Mouse (Mus musculus): ENCODE data around the gene Ap1ar. TPM values are rescaled to one million over a fixed set of nuclear protein-coding genes. Genes with fewer than 3 reads are reported as not detected.
"Not testable (repeated sequence)": the region's sequence is repeated elsewhere in the genome, so short reads cannot be mapped to it uniquely, and the experiment has no call there.

Gene Ap1ar
- polyA plus RNA-seq, 1 experiment from 2014 or later: 24.0 TPM

GRCm38 (mm10) chr3:127795762-127796161 lies 41.6 kb downstream of the Ap1ar start:
- Histone ChIP-seq H3K27ac (no peak overlapping the region), H3K79me2 (ENCODE audit: inconsistent target) (peaks cover 77% of the 10 kb centered on the region), H3K4me3 (ENCODE audit: inconsistent target) (no peak overlapping the region), H3K36me3 (ENCODE audit: inconsistent target) (peaks cover 43% of the 10 kb centered on the region)
- 100% methylated on average over 3 of the region's 3 CpGs for WGBS (ENCODE audit: missing documents)

- Histone ChIP-seq H3K4me3 (ENCODE audit: inconsistent target) (peak overlapping the region; percentile 98), H3K27ac (peak overlapping the region; percentile 99), H3K36me3 (ENCODE audit: inconsistent target) (peaks cover 30% of the 10 kb centered on the region), H3K79me2 (ENCODE audit: inconsistent target) (peaks cover 99% of the 10 kb centered on the region)
- 27% methylated on average over 7 of the region's 7 CpGs for WGBS (ENCODE audit: missing documents)
These were observed 44.3 kb downstream of the Ap1ar start for GRCm38 (mm10) chr3:127793022-127793421.

GRCm38 (mm10) chr3:127791595-127792561 lies 45.4 kb downstream of the Ap1ar start:
- WGBS (ENCODE audit: missing documents): 13% methylated on average over 4 of the region's 4 CpGs
- H3K4me3 ChIP-seq (ENCODE audit: inconsistent target): peak overlapping the region; percentile 98
- H3K36me3 ChIP-seq (ENCODE audit: inconsistent target): peaks cover 19% of the 10 kb centered on the region
- peak overlapping the region; percentile 99 for H3K27ac ChIP-seq
- H3K79me2 ChIP-seq (ENCODE audit: inconsistent target): peaks cover 91% of the 10 kb centered on the region

DNA sequence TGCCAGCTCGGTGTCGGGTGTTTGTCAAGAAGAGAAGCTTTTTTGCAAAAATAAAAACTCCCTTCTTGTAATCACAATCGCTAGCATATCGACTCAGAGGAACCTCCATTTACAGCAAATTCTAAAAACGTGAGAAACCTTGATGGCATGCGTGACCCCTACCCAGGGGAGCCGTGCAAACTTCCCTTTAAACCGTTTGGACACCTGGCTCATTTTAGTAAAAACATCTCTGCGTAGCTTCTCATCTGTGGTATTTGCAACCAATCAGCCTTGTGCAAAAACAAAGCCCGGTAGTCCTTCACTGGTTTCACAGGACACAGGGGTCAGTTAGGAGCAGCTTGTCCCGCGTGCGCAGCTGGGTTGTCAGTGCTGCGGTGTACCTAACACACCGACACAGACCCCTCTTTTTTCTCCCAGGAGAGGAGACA lies 46.3 kb downstream of the Ap1ar start:
- peak overlapping the region; percentile 98 for H3K4me3 ChIP-seq (ENCODE audit: inconsistent target)
- WGBS (ENCODE audit: missing documents): 0% methylated on average over 15 of the region's 15 CpGs
- peaks cover 89% of the 10 kb centered on the region for H3K79me2 ChIP-seq (ENCODE audit: inconsistent target)
- peaks cover 13% of the 10 kb centered on the region; the same call in 1 of the 2 replicates for H3K36me3 ChIP-seq (ENCODE audit: inconsistent target)
- peak overlapping the region; percentile 99 for H3K27ac ChIP-seq

GRCm38 (mm10) chr3:127790234-127791055 lies 46.9 kb downstream of the Ap1ar start:
- Histone ChIP-seq H3K79me2 (ENCODE audit: inconsistent target) (peaks cover 88% of the 10 kb centered on the region), H3K27ac (peak overlapping the region; percentile 99), H3K36me3 (ENCODE audit: inconsistent target) (peaks cover 13% of the 10 kb centered on the region; the same call in 1 of the 2 replicates), H3K4me3 (ENCODE audit: inconsistent target) (peak overlapping the region; percentile 98)
- WGBS (ENCODE audit: missing documents): 0% methylated on average over 34 of the region's 36 CpGs

DNA sequence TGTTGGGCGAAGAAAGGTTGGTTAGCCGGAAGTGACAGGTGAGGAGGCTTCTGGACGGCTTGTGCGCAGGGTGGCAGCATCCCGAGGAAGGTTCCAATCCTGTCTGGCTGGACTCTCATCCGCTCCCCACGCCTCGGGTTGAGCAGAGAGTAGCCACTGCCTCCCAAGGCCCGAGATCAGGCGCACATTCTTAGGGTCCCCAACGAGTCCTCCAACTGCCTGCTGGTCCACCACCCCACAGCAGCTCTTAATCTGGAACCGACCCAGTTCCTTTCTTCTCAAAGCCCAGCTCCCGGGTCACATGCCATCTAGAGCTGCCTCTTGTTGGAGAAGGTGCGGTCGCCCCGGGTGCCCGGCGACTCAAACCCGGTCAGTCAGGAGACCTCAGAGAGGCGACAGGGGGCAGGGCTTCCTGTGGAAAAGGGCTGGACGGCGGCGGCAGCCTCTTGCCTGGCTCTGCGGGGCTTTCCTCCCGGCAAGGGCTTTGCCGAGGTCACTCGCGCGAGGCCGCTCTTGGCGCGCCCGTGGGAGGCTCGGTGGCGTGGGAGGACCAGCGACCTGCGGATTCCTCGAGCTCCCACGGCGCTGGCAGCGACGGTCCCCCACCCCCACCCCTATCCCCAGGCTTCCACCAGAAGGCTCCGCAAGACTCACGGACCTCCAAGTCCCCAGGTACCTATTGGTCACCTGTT lies 47.7 kb downstream of the Ap1ar start, which contains the start of gene Tifa:
TSS of gene Tifa (plus strand) at position 306 of the 692 bp plus-strand sequence.
- Histone ChIP-seq H3K36me3 (ENCODE audit: inconsistent target) (peaks cover 9% of the 10 kb centered on the region; the same call in 1 of the 2 replicates), H3K79me2 (ENCODE audit: inconsistent target) (peaks cover 81% of the 10 kb centered on the region), H3K27ac (peak within 1 kb of the TSS; percentile 99), H3K4me3 (ENCODE audit: inconsistent target) (peak within 1 kb of the TSS; percentile 98)
- 2% methylated on average over 44 of the region's 44 CpGs for WGBS (ENCODE audit: missing documents)

- peak overlapping the region; percentile 98 for H3K4me3 ChIP-seq (ENCODE audit: inconsistent target)
- peak overlapping the region; percentile 99 for H3K27ac ChIP-seq
- H3K79me2 ChIP-seq (ENCODE audit: inconsistent target): peaks cover 73% of the 10 kb centered on the region
- peaks cover 1% of the 10 kb centered on the region; the same call in 1 of the 2 replicates for H3K36me3 ChIP-seq (ENCODE audit: inconsistent target)
- 77% methylated on average over 8 of the region's 8 CpGs for WGBS (ENCODE audit: missing documents)
These were observed 48.4 kb downstream of the Ap1ar start for GRCm38 (mm10) chr3:127788919-127789318.

DNA sequence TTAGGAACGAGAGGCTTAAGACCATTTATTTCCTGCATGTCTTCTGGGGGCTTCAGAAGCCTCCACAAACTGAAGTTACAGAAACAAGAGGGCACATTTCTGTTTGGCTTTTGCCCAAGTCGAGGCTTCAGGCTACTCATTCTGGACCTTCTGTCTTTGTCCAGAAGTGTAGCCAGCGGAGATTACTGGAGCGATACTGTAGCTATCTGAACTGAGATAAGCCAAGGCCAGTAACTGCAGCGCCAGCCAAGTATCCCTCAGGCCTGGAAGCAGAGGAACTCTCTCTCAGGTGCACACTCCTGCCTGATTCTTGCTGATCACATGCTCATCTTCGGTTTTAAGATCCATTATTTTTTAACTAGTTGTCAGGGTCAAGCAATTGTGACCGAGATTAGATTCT lies 49.3 kb downstream of the Ap1ar start:
- H3K4me3 ChIP-seq (ENCODE audit: inconsistent target): peak overlapping the region; percentile 98
- 66% methylated on average over 7 of the region's 7 CpGs for WGBS (ENCODE audit: missing documents)
- H3K36me3 ChIP-seq (ENCODE audit: inconsistent target): no peaks in the 10 kb centered on the region
- H3K79me2 ChIP-seq (ENCODE audit: inconsistent target): peaks cover 64% of the 10 kb centered on the region
- H3K27ac ChIP-seq: peak overlapping the region; percentile 99

GRCm38 (mm10) chr3:127787032-127787431 lies 50.3 kb downstream of the Ap1ar start:
- Histone ChIP-seq H3K27ac (peak overlapping the region; percentile 99), H3K36me3 (ENCODE audit: inconsistent target) (no peaks in the 10 kb centered on the region), H3K79me2 (ENCODE audit: inconsistent target) (peaks cover 54% of the 10 kb centered on the region), H3K4me3 (ENCODE audit: inconsistent target) (no peak overlapping the region)

GRCm38 (mm10) chr3:127783680-127784079 lies 53.6 kb downstream of the Ap1ar start:
- H3K4me3 ChIP-seq (ENCODE audit: inconsistent target); H3K27ac ChIP-seq: not testable (repeated sequence)
- 100% methylated on average over 6 of the region's 8 CpGs for WGBS (ENCODE audit: missing documents)

GRCm38 (mm10) chr3:127782921-127783320 lies 54.4 kb downstream of the Ap1ar start:
- H3K4me3 ChIP-seq (ENCODE audit: inconsistent target): no peak overlapping the region
- no peak overlapping the region for H3K27ac ChIP-seq
- 96% methylated on average over 6 of the region's 6 CpGs for WGBS (ENCODE audit: missing documents)
- no peaks in the 10 kb centered on the region for H3K36me3 ChIP-seq (ENCODE audit: inconsistent target)
- peaks cover 28% of the 10 kb centered on the region for H3K79me2 ChIP-seq (ENCODE audit: inconsistent target)

More at GRCm38 (mm10) chr3:127783680-127784079, 53.6 kb downstream of the Ap1ar start:
- not testable (repeated sequence) for H3K36me3 ChIP-seq (ENCODE audit: inconsistent target)
- H3K79me2 ChIP-seq (ENCODE audit: inconsistent target): peaks cover 34% of the 10 kb centered on the region

DNA sequence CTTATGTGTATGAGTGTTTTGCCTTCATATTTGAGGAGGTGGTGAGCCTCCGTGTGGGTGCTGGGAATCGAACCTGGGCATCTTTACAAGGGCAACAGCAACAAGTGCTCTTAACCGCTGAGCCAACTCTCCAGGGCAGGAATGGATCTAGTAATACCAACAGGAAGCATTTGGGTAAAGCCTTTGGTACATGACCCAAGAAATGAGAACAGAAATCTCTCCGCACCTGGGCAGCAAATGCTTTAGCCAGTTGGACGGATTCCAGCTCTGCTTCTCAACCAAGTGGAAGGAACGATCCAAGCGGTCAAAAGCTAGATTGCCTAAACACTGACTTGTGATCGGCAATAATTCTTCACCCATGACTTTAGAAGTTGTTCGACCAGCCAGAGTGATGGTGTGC lies 56.4 kb downstream of the Ap1ar start:
- Histone ChIP-seq H3K4me3 (ENCODE audit: inconsistent target) (no peak overlapping the region), H3K79me2 (ENCODE audit: inconsistent target) (peaks cover 18% of the 10 kb centered on the region), H3K27ac (peak overlapping the region; percentile 88), H3K36me3 (ENCODE audit: inconsistent target) (no peaks in the 10 kb centered on the region)
- WGBS (ENCODE audit: missing documents): 92% methylated on average over 9 of the region's 9 CpGs

DNA sequence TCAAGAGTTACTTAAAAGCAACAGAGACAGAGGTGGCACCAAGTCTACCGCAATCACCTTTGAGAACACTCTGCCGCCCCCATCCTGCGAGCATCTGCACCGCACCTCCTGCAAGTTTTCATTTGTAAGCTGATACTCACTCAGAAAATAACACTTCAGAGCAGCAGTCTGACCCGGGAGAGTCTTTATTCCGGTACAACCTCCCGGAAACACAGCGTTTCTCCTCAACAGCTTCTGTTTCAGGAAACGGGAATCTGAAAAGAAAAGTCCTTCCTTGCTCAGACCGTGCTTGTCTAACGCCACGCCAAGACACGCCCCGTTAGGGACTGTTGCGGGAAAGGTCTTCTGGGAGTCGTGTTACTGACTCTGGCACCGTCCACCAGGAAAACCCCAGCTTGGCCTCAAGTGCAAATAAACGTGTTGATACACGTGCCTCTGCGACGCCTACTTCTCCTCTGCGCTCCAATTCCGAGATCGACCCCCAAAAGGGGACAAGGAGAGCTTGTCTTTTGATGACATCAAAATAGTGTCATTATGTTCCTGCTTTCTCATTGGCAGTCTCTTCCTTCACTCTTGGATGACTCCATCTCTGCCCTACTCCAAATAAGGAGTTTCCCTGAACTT lies 57.2 kb downstream of the Ap1ar start, which contains the start of gene Alpk1:
TSS of gene Alpk1 (minus strand) at position 507 of the 624 bp plus-strand sequence.
- peaks cover 14% of the 10 kb centered on the region for H3K79me2 ChIP-seq (ENCODE audit: inconsistent target)
- under 1% methylated on average over 24 of the region's 24 CpGs for WGBS (ENCODE audit: missing documents)
- H3K4me3 ChIP-seq (ENCODE audit: inconsistent target): peak within 1 kb of the TSS; percentile 51
- no peaks in the 10 kb centered on the region for H3K36me3 ChIP-seq (ENCODE audit: inconsistent target)
- H3K27ac ChIP-seq: peak within 1 kb of the TSS; percentile 88

Measured in macrophage (primary cell).